Mouse (Mus musculus) adrenal gland, postnatal 36 days (tissue): ENCODE measurements around the gene AC134908.4. TPM values are rescaled to one million over a fixed set of nuclear protein-coding genes. Genes with fewer than 3 reads are reported as not detected.
"Not testable (repeated sequence)": the region's sequence is repeated elsewhere in the genome, so short reads cannot be mapped to it uniquely, and the experiment has no call there.

Experiments used
- DNase-seq, 2 experiments: peaks; one replicate each; pipeline ENCODE4 v3.0.0; 2021; ENCODE audit warnings: mixed read lengths in 1 of 2
- total RNA-seq, 2 experiments: library from RNA; stranded (reverse); gene quantifications; 2 replicates each; pipeline ENCODE4 v1.2.3; 2021

AC134908.4 gene
- total RNA-seq, 2 experiments from 2014 or later: not detected

- DNase-seq: peak; percentile 93 to 95
These were observed 13.5 kb upstream of the AC134908.4 start, which contains the start of gene Fbxl16 for GRCm38 (mm10) chr17:25808789-25809605. Fbxl16 (plus strand) TSS chr17:25809085.

GRCm38 (mm10) chr17:25808028-25808427, 12.6 kb upstream of the AC134908.4 start:
- DNase-seq: no peak

- DNase-seq: not testable (repeated sequence)
These were observed 12.0 kb upstream of the AC134908.4 start for GRCm38 (mm10) chr17:25807452-25807851.

GRCm38 (mm10) chr17:25806507-25806906, 11.0 kb upstream of the AC134908.4 start:
- peak; percentile 64 to 70 for DNase-seq

- peak; percentile 91 for DNase-seq
These were observed 7.5 kb upstream of the AC134908.4 start for GRCm38 (mm10) chr17:25802825-25803517.

- DNase-seq: peak; percentile 64 to 71
These were observed 5.6 kb upstream of the AC134908.4 start for GRCm38 (mm10) chr17:25801029-25801428.

GRCm38 (mm10) chr17:25796951-25797369, 1.5 kb upstream of the AC134908.4 start, which contains the start of gene Metrn:
Metrn (minus strand) TSS chr17:25797136.
- DNase-seq: peak; percentile 93 to 97

- DNase-seq: peak; percentile 71 to 75
These were observed 832 bp upstream of the AC134908.4 start for GRCm38 (mm10) chr17:25796211-25796771.

- no peak for DNase-seq
These were observed 461 bp downstream of the AC134908.4 start for GRCm38 (mm10) chr17:25794998-25795397.

- DNase-seq: no peak
These were observed 1.3 kb downstream of the AC134908.4 start for GRCm38 (mm10) chr17:25794197-25794596.

- peak; percentile 80 to 88 for DNase-seq
These were observed 2.8 kb downstream of the AC134908.4 start, which contains the start of gene Fam173a for GRCm38 (mm10) chr17:25792615-25793014. Fam173a (minus strand) TSS chr17:25792901.

GRCm38 (mm10) chr17:25791843-25792527, 3.5 kb downstream of the AC134908.4 start:
- DNase-seq: peak; percentile 89

GRCm38 (mm10) chr17:25791320-25791842, 4.1 kb downstream of the AC134908.4 start:
- DNase-seq: no peak

- DNase-seq: no peak
These were observed 8.5 kb downstream of the AC134908.4 start for GRCm38 (mm10) chr17:25786781-25787504.

- no peak for DNase-seq
These were observed 9.2 kb downstream of the AC134908.4 start, which contains the start of gene Ccdc78 for GRCm38 (mm10) chr17:25786280-25786679. Ccdc78 (plus strand) TSS chr17:25786580.

- peak; percentile 95 for DNase-seq
These were observed 10.1 kb downstream of the AC134908.4 start, which contains the start of gene Haghl for GRCm38 (mm10) chr17:25785281-25785745. Haghl (minus strand) TSS chr17:25785673.

- DNase-seq: no peak
These were observed 11.4 kb downstream of the AC134908.4 start for GRCm38 (mm10) chr17:25783861-25784574.

GRCm38 (mm10) chr17:25783086-25783485, 12.4 kb downstream of the AC134908.4 start:
- peak; percentile 76 to 83 for DNase-seq

GRCm38 (mm10) chr17:25781339-25781738, 14.1 kb downstream of the AC134908.4 start:
- DNase-seq: no peak

GRCm38 (mm10) chr17:25777948-25778347, 17.5 kb downstream of the AC134908.4 start:
- DNase-seq: no peak
